Mouse (Mus musculus) embryonic fibroblast, embryonic 13.5 days (primary cell): ENCODE measurements around the gene Susd1.

Source experiments
- CTCF ChIP-seq: IDR thresholded peaks from 2 replicates; pipeline ENCODE4 v1.5.1; 2011; ENCODE audit warnings: mild to moderate bottlenecking, control low read depth, low read length, moderate library complexity, borderline replicate concordance; ENCODE audit not compliant: insufficient read depth
- POLR2A ChIP-seq: IDR thresholded peaks from 2 replicates; pipeline ENCODE4 v1.6.1; 2011; ENCODE audit warnings: low read depth, mild to moderate bottlenecking, control low read depth, low read length, moderate library complexity

DNA sequence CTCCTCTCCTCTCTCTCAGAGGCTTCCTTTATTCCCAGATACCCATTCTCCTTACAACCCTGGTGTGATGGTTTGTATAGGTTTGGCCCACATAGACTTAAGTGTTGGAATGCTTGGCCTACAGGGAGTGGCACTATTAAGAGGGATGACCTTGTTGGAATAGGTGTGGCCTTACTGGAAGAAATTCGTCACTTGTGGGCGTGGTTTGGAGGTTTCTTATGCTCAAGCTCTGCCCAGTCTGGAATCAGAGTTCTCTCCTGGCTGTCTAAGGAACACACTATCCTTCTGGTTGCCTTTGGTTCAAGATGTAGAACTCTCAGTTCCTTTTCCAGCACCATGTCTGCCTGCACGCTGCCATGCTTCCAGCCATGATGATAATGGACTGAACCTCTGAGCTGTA lies 12.5 kb upstream of the Susd1 start:
- TF ChIP-seq POLR2A (no peak), CTCF (no peak)
